Mouse (Mus musculus): ENCODE results near the gene Phlpp2. TPM values are rescaled to one million over a fixed set of nuclear protein-coding genes. Genes with fewer than 3 reads are reported as not detected.

Gene Phlpp2
- total and polyA plus RNA-seq, 3 experiments: 1.7 to 5.9 TPM; not detected in 1

- TF ChIP-seq E2F4 (IDR thresholded peaks at IDR 0.05; ENCODE audit: borderline replicate concordance, low read depth, low read length) (no peak), EP300 (IDR thresholded peaks at IDR 0.05; ENCODE audit: low read depth in 1 of 2, low read length in 2 of 2) (no peak)
Measured at GRCm38 (mm10) chr8:109906907-109907306, 38.6 kb downstream of the Phlpp2 start (continued).

- no peak for DNase-seq (ENCODE audit: low read depth, low spot score)
- H3K79me2 ChIP-seq (ENCODE audit: control insufficient read depth, insufficient read depth, low read length, poor library complexity): no peaks in the 10 kb centered on the region
- TF ChIP-seq CHD2 (IDR thresholded peaks at IDR 0.05; ENCODE audit: low read length): no peak
- no peak overlapping the region for H3K9ac ChIP-seq (ENCODE audit: control insufficient read depth, low read depth, low read length, poor library complexity, severe bottlenecking)
- no peaks in the 10 kb centered on the region; a peak in 1 of 4 replicates for H3K36me3 ChIP-seq (ENCODE audit: control insufficient read depth in 1 of 2, insufficient read depth in 2 of 2, low read length in 2 of 2)
- H3K27me3 ChIP-seq (ENCODE audit: control insufficient read depth in 1 of 2, insufficient read depth in 2 of 2, low read length in 2 of 2): no peaks in the 10 kb centered on the region
- H3K9me3 ChIP-seq (replicated peaks; ENCODE audit: insufficient read depth, low read length): no peaks in the 10 kb centered on the region
- H3K27ac ChIP-seq (ENCODE audit: control insufficient read depth, low read depth, low read length): no peak overlapping the region
- no peaks in the 10 kb centered on the region for H3K4me1 ChIP-seq (ENCODE audit: control insufficient read depth in 1 of 2, insufficient read depth in 2 of 2, low read length in 2 of 2)
- no peak overlapping the region for H3K4me3 ChIP-seq (ENCODE audit: control insufficient read depth in 1 of 2, insufficient read depth in 1 of 2, low read depth in 2 of 2, low read length in 2 of 2)
Measured at GRCm38 (mm10) chr8:109907376-109907775, 39.0 kb downstream of the Phlpp2 start.

- H3K27me3 ChIP-seq (ENCODE audit: control insufficient read depth in 1 of 2, insufficient read depth in 2 of 2, low read length in 2 of 2): no peaks in the 10 kb centered on the region
- H3K9me3 ChIP-seq (replicated peaks; ENCODE audit: insufficient read depth, low read length): no peaks in the 10 kb centered on the region
- no peak overlapping the region for H3K4me3 ChIP-seq (ENCODE audit: control insufficient read depth in 1 of 2, insufficient read depth in 1 of 2, low read depth in 2 of 2, low read length in 2 of 2)
- H3K36me3 ChIP-seq (ENCODE audit: control insufficient read depth in 1 of 2, insufficient read depth in 2 of 2, low read length in 2 of 2): no peaks in the 10 kb centered on the region; a peak in 1 of 4 replicates
- H3K9ac ChIP-seq (ENCODE audit: control insufficient read depth, low read depth, low read length, poor library complexity, severe bottlenecking): no peak overlapping the region
- H3K4me1 ChIP-seq (ENCODE audit: control insufficient read depth in 1 of 2, insufficient read depth in 2 of 2, low read length in 2 of 2): no peaks in the 10 kb centered on the region
- H3K79me2 ChIP-seq (ENCODE audit: control insufficient read depth, insufficient read depth, low read length, poor library complexity): no peaks in the 10 kb centered on the region
- H3K27ac ChIP-seq (ENCODE audit: control insufficient read depth, low read depth, low read length): no peak overlapping the region
- TF ChIP-seq TCF12 (IDR thresholded peaks at IDR 0.05; ENCODE audit: low read depth, low read length) (no peak), RAD21 (IDR thresholded peaks at IDR 0.05; ENCODE audit: low read depth, low read length) (peak; percentile 79), CTCF (IDR thresholded peaks at IDR 0.05 in 2 of 3, conservative IDR thresholded peaks at IDR 0.05 in 1 of 3; ENCODE audit: control insufficient read depth in 1 of 3, insufficient read depth in 1 of 3, low read depth in 2 of 3, low read length in 3 of 3, poor library complexity in 1 of 3, severe bottlenecking in 1 of 3) (peak; percentile 70 to 79 (median 71)), ZC3H11A (IDR thresholded peaks at IDR 0.05; ENCODE audit: low read depth, low read length) (peak; percentile 52; the same call in 1 of the 2 replicates), ELF1 (IDR thresholded peaks at IDR 0.05; ENCODE audit: low read depth, low read length) (no peak), KAT2A (conservative IDR thresholded peaks at IDR 0.05; ENCODE audit: low read depth, low read length) (no peak), EP300 (IDR thresholded peaks at IDR 0.05; ENCODE audit: low read depth in 1 of 2, low read length in 2 of 2) (no peak), SMC3 (IDR thresholded peaks at IDR 0.05; ENCODE audit: low read depth, low read length) (peak; percentile 85), MAFK (IDR thresholded peaks at IDR 0.05; ENCODE audit: borderline replicate concordance, low read depth, low read length) (0 out of 2 replicates have a peak, but pooled peaks have one; percentile 32), SIN3A (IDR thresholded peaks at IDR 0.05; ENCODE audit: low read length) (0 out of 2 replicates have a peak, but pooled peaks have one; percentile 18)
- DNase-seq (ENCODE audit: low read depth, low spot score): peak; percentile 66
Measured at GRCm38 (mm10) chr8:109917277-109917676, 48.9 kb downstream of the Phlpp2 start.
